ENCODE assay signal across 8 mouse cellular contexts in the genomic region with DNA sequence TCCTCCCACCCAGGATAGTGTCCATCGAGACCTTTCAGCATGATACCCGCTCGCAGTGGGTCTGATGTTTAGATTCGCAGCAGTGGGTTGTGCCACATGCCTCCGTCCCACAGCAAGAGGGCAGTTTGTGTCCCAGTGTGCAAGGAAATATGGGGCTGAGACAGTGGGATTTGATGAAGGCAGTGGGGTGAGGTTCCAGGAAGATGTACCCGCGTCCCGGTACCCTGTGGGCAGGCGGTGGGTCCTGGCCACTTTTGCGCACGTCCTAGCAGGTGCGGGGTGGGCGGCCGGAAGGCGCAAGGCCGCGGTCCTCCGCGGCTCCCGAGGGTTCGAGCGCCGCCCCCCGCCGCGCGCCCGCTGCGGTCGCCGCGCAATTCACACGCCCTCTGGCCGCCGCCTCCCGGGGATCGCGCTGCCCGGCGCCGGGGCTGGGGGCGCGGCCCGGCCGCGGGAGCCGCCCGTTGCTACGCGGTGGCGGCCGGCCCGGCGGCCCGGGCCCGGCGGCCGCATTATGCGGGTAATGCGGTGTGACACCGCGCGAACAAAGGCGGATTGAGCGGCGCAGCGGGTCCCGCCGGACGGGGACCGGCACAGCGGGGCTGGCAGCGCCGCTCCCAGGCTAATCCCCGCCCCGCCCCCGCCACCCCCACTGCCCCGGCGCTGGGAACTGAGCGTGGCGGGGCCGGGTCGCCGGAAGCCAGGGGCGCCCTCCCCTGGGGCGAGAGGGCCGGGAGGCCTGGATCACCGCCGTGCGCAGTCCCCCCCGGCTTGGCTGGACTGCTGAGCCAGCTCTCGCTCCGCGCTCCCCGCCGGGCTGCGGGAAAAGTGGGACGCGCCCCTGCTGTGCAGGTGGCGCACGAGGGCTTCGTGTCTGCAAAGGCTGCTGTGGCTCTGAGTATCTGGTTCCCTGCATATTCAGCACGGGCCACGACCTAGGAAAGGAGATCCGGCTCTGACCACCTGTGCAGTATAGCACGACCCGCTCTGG. TPM values are rescaled to one million over a fixed set of nuclear protein-coding genes. Genes with fewer than 3 reads are reported as not detected.
DNase-seq lines count a peak whose midpoint lies in the region; ATAC-seq and TF ChIP-seq lines count a peak whose summit lies in the region.

No protein-coding gene starts in this region.

- peaks cover 6% of the 10 kb centered on the region; the same call in 1 of the 2 replicates for H3K9me3 ChIP-seq in embryonic facial prominence, embryonic 13.5 days
- H3K9me3 ChIP-seq in hindbrain, embryonic 15.5 days: no peaks in the 10 kb centered on the region
- no peaks in the 10 kb centered on the region for H3K9me3 ChIP-seq in liver, embryonic 16.5 days (replicated peaks; ENCODE audit: control insufficient read depth, low read length)

- peaks cover 23% of the 10 kb centered on the region for H3K4me1 ChIP-seq in embryonic facial prominence, embryonic 13.5 days
- H3K4me1 ChIP-seq in hindbrain, embryonic 15.5 days (replicated peaks): peaks cover 38% of the 10 kb centered on the region
- no peaks in the 10 kb centered on the region for H3K4me1 ChIP-seq in liver, embryonic 16.5 days (ENCODE audit: control insufficient read depth, low read depth, low read length)
- peaks cover 8% of the 10 kb centered on the region for H3K4me1 ChIP-seq in small intestine, adult 2 months (ENCODE audit: control insufficient read depth, insufficient read depth, insufficient read length, low read length)

- DNase-seq in gastrocnemius, adult 2 months: peak; percentile 71
- DNase-seq in gastrocnemius, postnatal 25 days: no peak
- DNase-seq in MN1 (ENCODE audit: low spot score): peak; percentile 58
- no peak for DNase-seq in layer of hippocampus, adult 9-10 months (ENCODE audit: low spot score)

- intact Hi-C loops in gastrocnemius, adult 2 months (cut with DNase I): no loop called here

- TF ChIP-seq POLR2A in small intestine, adult 2 months (IDR thresholded peaks at IDR 0.05; ENCODE audit: low read depth, low read length): no peak

- peak overlapping the region; percentile 79 for H3K27ac ChIP-seq in gastrocnemius, adult 2 months
- no peak overlapping the region for H3K27ac ChIP-seq in embryonic facial prominence, embryonic 13.5 days
- peak overlapping the region; percentile 71 for H3K27ac ChIP-seq in hindbrain, embryonic 15.5 days (replicated peaks)
- H3K27ac ChIP-seq in liver, embryonic 16.5 days (ENCODE audit: low read length): no peak overlapping the region
- no peak overlapping the region for H3K27ac ChIP-seq in small intestine, adult 2 months (ENCODE audit: insufficient read depth, low read depth, low read length)

- 1% methylated on average over 91 of the region's 107 CpGs for WGBS in embryonic facial prominence, embryonic 13.5 days
- WGBS in hindbrain, embryonic 15.5 days: under 1% methylated on average over 82 of the region's 107 CpGs
- WGBS in liver, embryonic 16.5 days (ENCODE audit: insufficient replicate concordance): under 1% methylated on average over 72 of the region's 107 CpGs
- under 1% methylated on average over 106 of the region's 107 CpGs for WGBS in small intestine, adult 2 months

- H3K4me2 ChIP-seq in embryonic facial prominence, embryonic 13.5 days: peak overlapping the region; percentile 98
- H3K4me2 ChIP-seq in hindbrain, embryonic 15.5 days: peak overlapping the region; percentile 96
- peak overlapping the region; percentile 66 for H3K4me2 ChIP-seq in liver, embryonic 16.5 days (ENCODE audit: low read depth, low read length)

- ATAC-seq in embryonic facial prominence, embryonic 13.5 days (ENCODE audit: insufficient number of reproducible peaks, insufficient read depth, low FRiP score, low TSS enrichment, low read depth): 0 out of 2 replicates have a peak, but pooled peaks have one; percentile 2
- peak; percentile 57 for ATAC-seq in hindbrain, embryonic 15.5 days (ENCODE audit: low FRiP score, low read depth)
- ATAC-seq in liver, embryonic 16.5 days (ENCODE audit: low read depth): no peak

- H3K4me3 ChIP-seq in gastrocnemius, adult 2 months: peak overlapping the region; percentile 78
- peak overlapping the region; percentile 60 for H3K4me3 ChIP-seq in embryonic facial prominence, embryonic 13.5 days
- H3K4me3 ChIP-seq in hindbrain, embryonic 15.5 days: peak overlapping the region; percentile 51
- H3K4me3 ChIP-seq in liver, embryonic 16.5 days (ENCODE audit: low read depth, low read length): peak overlapping the region; percentile 52
- H3K4me3 ChIP-seq in small intestine, adult 2 months (ENCODE audit: low read depth, low read length): peak overlapping the region; percentile 41

- peaks cover 97% of the 10 kb centered on the region for H3K27me3 ChIP-seq in embryonic facial prominence, embryonic 13.5 days
- H3K27me3 ChIP-seq in hindbrain, embryonic 15.5 days: peaks cover 5% of the 10 kb centered on the region; the same call in 1 of the 2 replicates
- H3K27me3 ChIP-seq in liver, embryonic 16.5 days (ENCODE audit: control insufficient read depth, insufficient read depth, low read depth, low read length): peaks cover 53% of the 10 kb centered on the region
- peaks cover 13% of the 10 kb centered on the region for H3K27me3 ChIP-seq in small intestine, adult 2 months (ENCODE audit: control insufficient read depth, insufficient read depth, low read length)

- peak overlapping the region; percentile 70 for H3K9ac ChIP-seq in embryonic facial prominence, embryonic 13.5 days
- H3K9ac ChIP-seq in hindbrain, embryonic 15.5 days: peak overlapping the region; percentile 71
- no peak overlapping the region for H3K9ac ChIP-seq in liver, embryonic 16.5 days (ENCODE audit: low read depth, low read length)

- peak; percentile 21; the same call in 1 of the 2 replicates for TF ChIP-seq CTCF in gastrocnemius, adult 2 months (IDR thresholded peaks at IDR 0.05)
- no peak for TF ChIP-seq CTCF in small intestine, adult 2 months (IDR thresholded peaks at IDR 0.05; ENCODE audit: extremely low read depth, insufficient read length, insufficient replicate concordance, low read depth, low read length)

- no peaks in the 10 kb centered on the region for H3K36me3 ChIP-seq in embryonic facial prominence, embryonic 13.5 days
- no peaks in the 10 kb centered on the region for H3K36me3 ChIP-seq in hindbrain, embryonic 15.5 days
- no peaks in the 10 kb centered on the region for H3K36me3 ChIP-seq in liver, embryonic 16.5 days (ENCODE audit: control insufficient read depth, insufficient read depth)
- H3K36me3 ChIP-seq in small intestine, adult 2 months (ENCODE audit: control insufficient read depth, insufficient read depth, low read length): no peaks in the 10 kb centered on the region

RNA-seq across cellular contexts. Expression of a gene that starts 36.0 kb away (rescaled TPM):
- under 1 TPM in 1 of 2 experiments, not detected in 1; 0.08 TPM for total RNA-seq in gastrocnemius, adult 2 months (2021)
- not detected for total RNA-seq in gastrocnemius, postnatal 25 days (2021)
- 10.0 and 11.7 TPM in 2 replicates for polyA plus RNA-seq in embryonic facial prominence, embryonic 13.5 days (2015; fragmentation: Nextera tagmentation; extraction: Ambion mirVana)
- 9.4 and 11.0 TPM in 2 replicates for polyA plus RNA-seq in hindbrain, embryonic 15.5 days (2015; fragmentation: Nextera tagmentation; extraction: Ambion mirVana)
- not detected in 2 replicates for polyA plus RNA-seq in liver, embryonic 16.5 days (2015; fragmentation: Nextera tagmentation; extraction: Ambion mirVana)
- 1.1 and 4.8 TPM in 2 replicates for polyA plus RNA-seq in small intestine, adult 2 months (2012; rRNA removed)

Comparison
In these comparisons a context has a peak if more than half of its experiments do, and no peak if none do; other contexts are left out.
1. DNase-seq: peak in gastrocnemius, adult 2 months (single experiment) and MN1 (single experiment); none in gastrocnemius, postnatal 25 days (single experiment) and layer of hippocampus, adult 9-10 months (single experiment).
2. H3K27ac ChIP-seq: peak in gastrocnemius, adult 2 months (single experiment) and hindbrain, embryonic 15.5 days (single experiment); none in embryonic facial prominence, embryonic 13.5 days (single experiment), liver, embryonic 16.5 days (single experiment) and small intestine, adult 2 months (single experiment).
3. Peak in every context shown above with its lines, with median percentiles within 50 percentile points of each other: H3K4me3 ChIP-seq and H3K4me2 ChIP-seq.